Mouse (Mus musculus) B cell, adult 2 months (primary cell): ENCODE measurements at regions not wholly inside any gene's neighbourhood (a gene's known extent, or its start where the extent isn't known, plus 50 kb on each side); places are given as distances from the start of the nearest gene placed in this dataset.

Source experiments
- DNase-seq, 2 experiments: peaks; one replicate each; pipeline ENCODE4 v3.0.0; 2022

- no peak for DNase-seq
Measured at GRCm38 (mm10) chr3:70216096-70216495, 208.7 kb downstream of the Otol1 start.

- no peak for DNase-seq
Measured at GRCm38 (mm10) chr3:70218757-70219360, 211.4 kb downstream of the Otol1 start.

- DNase-seq = no peak
Measured at GRCm38 (mm10) chr3:70223443-70224065, 216.1 kb downstream of the Otol1 start.

GRCm38 (mm10) chr3:70224846-70225245, 217.4 kb downstream of the Otol1 start:
- DNase-seq = no peak

- DNase-seq = no peak
Measured at GRCm38 (mm10) chr3:70227165-70227564, 219.8 kb downstream of the Otol1 start.

- DNase-seq = no peak
Measured at GRCm38 (mm10) chr3:70248655-70249054, 241.2 kb downstream of the Otol1 start.

- DNase-seq = no peak
Measured at GRCm38 (mm10) chr3:70249922-70250321, 242.5 kb downstream of the Otol1 start.

GRCm38 (mm10) chr3:70250733-70251132, 243.3 kb downstream of the Otol1 start:
- DNase-seq = no peak

GRCm38 (mm10) chr3:70263318-70263717, 255.9 kb downstream of the Otol1 start:
- DNase-seq = no peak

- DNase-seq = no peak
Measured at GRCm38 (mm10) chr3:70288590-70289388, 281.4 kb downstream of the Otol1 start.

GRCm38 (mm10) chr3:70307556-70307955, 300.1 kb downstream of the Otol1 start:
- DNase-seq = no peak

- DNase-seq = no peak
Measured at GRCm38 (mm10) chr3:70308061-70308461, 300.6 kb downstream of the Otol1 start.

GRCm38 (mm10) chr3:70309304-70309703, 301.9 kb downstream of the Otol1 start:
- no peak for DNase-seq

GRCm38 (mm10) chr3:70311055-70311454, 303.6 kb downstream of the Otol1 start:
- DNase-seq = no peak

GRCm38 (mm10) chr3:70312034-70312433, 304.6 kb downstream of the Otol1 start:
- DNase-seq = no peak

GRCm38 (mm10) chr3:70313119-70313868, 305.9 kb downstream of the Otol1 start:
- DNase-seq = no peak

GRCm38 (mm10) chr3:70314239-70314638, 306.8 kb downstream of the Otol1 start:
- no peak for DNase-seq

GRCm38 (mm10) chr3:70318377-70318776, 311.0 kb downstream of the Otol1 start:
- DNase-seq = no peak

GRCm38 (mm10) chr3:70319139-70319538, 311.7 kb downstream of the Otol1 start:
- no peak for DNase-seq

- DNase-seq = no peak
Measured at GRCm38 (mm10) chr3:70321161-70321657, 313.8 kb downstream of the Otol1 start.

- DNase-seq = no peak
Measured at GRCm38 (mm10) chr3:70324692-70325091, 317.3 kb downstream of the Otol1 start.
